Mouse (Mus musculus): ENCODE data around the gene Olfr1513. TPM values are rescaled to one million over a fixed set of nuclear protein-coding genes. Genes with fewer than 3 reads are reported as not detected.

Olfr1513 gene
- polyA plus RNA-seq, 1 experiment from 2014 or later: 0.48 TPM

Other genes with a start within 250 kb of the Olfr1513 start
- gene Rpgrip1, start 245.7 kb downstream of the Olfr1513 start, polyA plus RNA-seq (2014; fragmentation: Nextera tagmentation; extraction: Ambion mirVana): 96.8 and 101 TPM in 2 replicates
- 69.9 and 75.0 TPM in 2 replicates for gene Supt16, start 159.0 kb downstream of the Olfr1513 start, polyA plus RNA-seq (2014; fragmentation: Nextera tagmentation; extraction: Ambion mirVana)
- 56.4 and 58.4 TPM in 2 replicates for gene Chd8, start 98.6 kb downstream of the Olfr1513 start, polyA plus RNA-seq (2014; fragmentation: Nextera tagmentation; extraction: Ambion mirVana)
- 52.0 and 54.9 TPM in 2 replicates for gene Tox4, start 77.3 kb downstream of the Olfr1513 start, polyA plus RNA-seq (2014; fragmentation: Nextera tagmentation; extraction: Ambion mirVana)
- 38.2 and 40.9 TPM in 2 replicates for gene Rab2b, start 76.9 kb downstream of the Olfr1513 start, polyA plus RNA-seq (2014; fragmentation: Nextera tagmentation; extraction: Ambion mirVana)
- gene Mettl3, start 51.3 kb downstream of the Olfr1513 start, polyA plus RNA-seq (2014; fragmentation: Nextera tagmentation; extraction: Ambion mirVana): 47.1 and 54.6 TPM in 2 replicates
- 51.9 and 54.5 TPM in 2 replicates for gene Sall2, start 27.6 kb downstream of the Olfr1513 start, polyA plus RNA-seq (2014; fragmentation: Nextera tagmentation; extraction: Ambion mirVana)
- gene Olfr1512, start 22.8 kb upstream of the Olfr1513 start, polyA plus RNA-seq (2014; fragmentation: Nextera tagmentation; extraction: Ambion mirVana): not detected in 2 replicates
- not detected in 2 replicates for gene Olfr1511, start 41.0 kb upstream of the Olfr1513 start, polyA plus RNA-seq (2014; fragmentation: Nextera tagmentation; extraction: Ambion mirVana)
- gene Olfr1510, start 58.0 kb upstream of the Olfr1513 start, polyA plus RNA-seq (2014; fragmentation: Nextera tagmentation; extraction: Ambion mirVana): not detected in 2 replicates
- gene Olfr1509, start 86.6 kb upstream of the Olfr1513 start, polyA plus RNA-seq (2014; fragmentation: Nextera tagmentation; extraction: Ambion mirVana): not detected in 2 replicates
- not detected in 2 replicates for gene Olfr1508, start 111.1 kb upstream of the Olfr1513 start, polyA plus RNA-seq (2014; fragmentation: Nextera tagmentation; extraction: Ambion mirVana)
- gene Olfr1507, start 139.3 kb upstream of the Olfr1513 start, polyA plus RNA-seq (2014; fragmentation: Nextera tagmentation; extraction: Ambion mirVana): not detected in 2 replicates